9 mouse cellular contexts compared by ENCODE assay signal in the genomic region with DNA sequence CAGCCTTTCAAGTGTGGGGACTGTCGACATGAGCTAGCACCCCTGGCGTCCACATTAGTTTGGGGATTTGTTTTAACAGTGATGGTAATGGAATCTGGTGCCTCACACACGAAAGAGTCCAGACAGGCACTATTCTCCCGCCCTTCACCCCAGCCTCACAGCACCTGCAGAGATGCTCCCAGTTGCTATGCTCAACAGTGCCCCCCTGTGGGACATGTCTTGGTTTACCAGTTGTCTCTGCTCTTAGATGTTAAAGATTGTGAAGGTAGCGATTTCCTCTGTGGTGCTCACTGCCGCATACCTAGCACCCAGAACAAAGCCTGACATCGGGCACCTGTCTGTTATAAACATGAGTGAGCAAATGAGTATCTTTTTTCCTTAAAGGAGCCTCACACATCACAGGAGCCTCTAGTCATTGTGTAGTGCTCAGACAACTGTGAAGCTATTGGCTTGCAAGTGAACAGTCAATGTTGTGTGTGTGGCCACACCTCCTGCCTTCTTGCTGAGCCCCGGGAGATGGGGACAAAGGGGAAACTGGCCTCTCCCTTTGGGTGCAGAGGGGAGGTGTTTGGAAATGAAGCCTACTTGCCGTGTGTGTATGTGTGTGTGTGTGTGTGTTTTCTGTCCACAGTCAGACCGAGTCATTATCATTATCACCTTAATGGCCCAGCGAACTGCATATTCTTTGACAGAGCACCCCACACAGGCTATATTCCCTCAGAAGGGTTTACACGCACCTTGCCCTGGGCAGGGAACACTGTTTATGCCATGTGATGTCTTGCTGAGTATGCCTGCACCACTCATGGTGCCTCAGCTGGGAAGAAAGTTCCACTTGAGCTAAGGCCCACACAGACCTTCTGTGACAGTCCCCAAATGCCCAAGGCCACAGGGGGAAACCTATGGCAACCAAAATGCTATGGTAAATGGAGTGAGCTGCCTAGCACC. TPM values are rescaled to one million over a fixed set of nuclear protein-coding genes. Genes with fewer than 3 reads are reported as not detected.
DNase-seq lines count a peak whose midpoint lies in the region; ATAC-seq and TF ChIP-seq lines count a peak whose summit lies in the region.
"Had no signal": no experiment of that assay in that cellular context is flagged by ENCODE, and none has a peak within 500 bp of the region (broad histone marks: within the 10 kb centered on the region; RNA-seq: fewer than 3 reads in every experiment).

No protein-coding gene starts in this region.

- no peaks in the 10 kb centered on the region for H3K36me3 ChIP-seq in liver, embryonic 12.5 days
- H3K36me3 ChIP-seq in midbrain, postnatal 0 days (ENCODE audit: insufficient read depth, low read length): no peaks in the 10 kb centered on the region
- no peaks in the 10 kb centered on the region for H3K36me3 ChIP-seq in forebrain, embryonic 16.5 days (ENCODE audit: control insufficient read depth, insufficient read depth)
- H3K36me3 ChIP-seq: liver, embryonic 15.5 days had no signal

- 57% methylated on average over 12 of the region's 12 CpGs for WGBS in liver, embryonic 12.5 days (ENCODE audit: insufficient replicate concordance)
- WGBS in midbrain, postnatal 0 days: 71% methylated on average over 12 of the region's 12 CpGs
- WGBS in forebrain, embryonic 16.5 days: 71% methylated on average over 12 of the region's 12 CpGs

- DNase-seq in liver (peak; percentile 57), MEL-GATA-1-ER (ENCODE audit: extremely low read depth, low read depth) (peak; percentile 53)
- DNase-seq in brain, embryonic 14.5 days (ENCODE audit: low read depth): no peak
- no peak for DNase-seq in midbrain, postnatal 0 days (ENCODE audit: low spot score)
- DNase-seq in heart, postnatal 25 days (ENCODE audit: low spot score): no peak

- H3K4me3 ChIP-seq in liver, embryonic 12.5 days: no peak overlapping the region
- H3K4me3 ChIP-seq in midbrain, postnatal 0 days (ENCODE audit: low read depth, low read length): no peak overlapping the region
- H3K4me3 ChIP-seq in forebrain, embryonic 16.5 days (replicated peaks; ENCODE audit: low read length): no peak overlapping the region
- H3K4me3 ChIP-seq: liver, embryonic 15.5 days had no signal

- no peak overlapping the region for H3K27ac ChIP-seq in liver, embryonic 12.5 days
- H3K27ac ChIP-seq in midbrain, postnatal 0 days (ENCODE audit: low read depth, low read length): no peak overlapping the region
- no peak overlapping the region for H3K27ac ChIP-seq in forebrain, embryonic 16.5 days (ENCODE audit: low read length)
- H3K27ac ChIP-seq: liver, embryonic 15.5 days had no signal

- no peaks in the 10 kb centered on the region for H3K9me3 ChIP-seq in liver, embryonic 12.5 days (replicated peaks)
- no peaks in the 10 kb centered on the region for H3K9me3 ChIP-seq in midbrain, postnatal 0 days (ENCODE audit: low read length)
- no peaks in the 10 kb centered on the region for H3K9me3 ChIP-seq in forebrain, embryonic 16.5 days (ENCODE audit: control insufficient read depth, low read length)
- H3K9me3 ChIP-seq: liver, embryonic 15.5 days had no signal

- TF ChIP-seq POLR2A in brain, embryonic 14.5 days (IDR thresholded peaks at IDR 0.05; ENCODE audit: borderline replicate concordance, extremely low read depth, insufficient read depth, insufficient read length, poor library complexity, severe bottlenecking): no peak

- H3K27me3 ChIP-seq in liver, embryonic 12.5 days (replicated peaks): peaks cover 4% of the 10 kb centered on the region; the same call in 1 of the 2 replicates
- H3K27me3 ChIP-seq in midbrain, postnatal 0 days (ENCODE audit: insufficient read depth, low read length): no peaks in the 10 kb centered on the region
- no peaks in the 10 kb centered on the region for H3K27me3 ChIP-seq in forebrain, embryonic 16.5 days (replicated peaks; ENCODE audit: control insufficient read depth, insufficient read depth, low read length)
- H3K27me3 ChIP-seq: liver, embryonic 15.5 days had no signal

- intact Hi-C loops in heart, postnatal 25 days (cut with DNase I): no loop called here

- TF ChIP-seq CTCF in brain, embryonic 14.5 days (IDR thresholded peaks at IDR 0.05; ENCODE audit: borderline replicate concordance, extremely low read depth, insufficient read depth, insufficient read length): peak; percentile 20; the same call in 1 of the 2 replicates
- TF ChIP-seq CTCF in midbrain, postnatal 0 days (IDR thresholded peaks at IDR 0.05): peak; percentile 55

- H3K4me2 ChIP-seq in liver, embryonic 12.5 days: no peak overlapping the region
- no peak overlapping the region for H3K4me2 ChIP-seq in midbrain, postnatal 0 days (ENCODE audit: low read depth, low read length, poor library complexity, severe bottlenecking)
- H3K4me2 ChIP-seq in forebrain, embryonic 16.5 days (ENCODE audit: low read length): no peak overlapping the region
- H3K4me2 ChIP-seq: liver, embryonic 15.5 days had no signal

- no peak for ATAC-seq in liver, embryonic 12.5 days
- no peak for ATAC-seq in midbrain, postnatal 0 days (ENCODE audit: low FRiP score)
- no peak for ATAC-seq in forebrain, embryonic 16.5 days
- no peak for ATAC-seq in granulocyte monocyte progenitor cell, adult 5-6 weeks (replicated peaks; ENCODE audit: poor library complexity, severe bottlenecking)

- no peak overlapping the region for H3K9ac ChIP-seq in liver, embryonic 12.5 days
- H3K9ac ChIP-seq in midbrain, postnatal 0 days (replicated peaks; ENCODE audit: low read length, poor library complexity, severe bottlenecking): no peak overlapping the region
- no peak overlapping the region for H3K9ac ChIP-seq in forebrain, embryonic 16.5 days (replicated peaks; ENCODE audit: low read depth, low read length)
- H3K9ac ChIP-seq: liver, embryonic 15.5 days had no signal

- H3K4me1 ChIP-seq in liver, embryonic 12.5 days: peaks cover 18% of the 10 kb centered on the region
- H3K4me1 ChIP-seq in midbrain, postnatal 0 days (ENCODE audit: insufficient read depth, low read length): no peaks in the 10 kb centered on the region
- H3K4me1 ChIP-seq in forebrain, embryonic 16.5 days (replicated peaks; ENCODE audit: control insufficient read depth, insufficient read depth, low read length): no peaks in the 10 kb centered on the region

RNA-seq across cellular contexts. Expression of a gene that starts 28.8 kb away (rescaled TPM):
- polyA plus RNA-seq in liver, embryonic 12.5 days (2016; fragmentation: Nextera tagmentation; extraction: Ambion mirVana): 0.01 and 0.02 TPM in 2 replicates
- 0.01 TPM in 2 replicates for polyA plus RNA-seq in brain, embryonic 14.5 days (2012; rRNA removed)
- total RNA-seq in midbrain, postnatal 0 days (2014; rRNA removed): under 0.01 and 0.42 TPM in 2 replicates
- 0.16 and 0.17 TPM in 2 replicates for polyA plus RNA-seq in midbrain, postnatal 0 days (2015; fragmentation: Nextera tagmentation; extraction: Ambion mirVana)
- total RNA-seq in heart, postnatal 25 days (2021): not detected
- polyA plus RNA-seq in forebrain, embryonic 16.5 days (2015; fragmentation: Nextera tagmentation; extraction: Ambion mirVana): not detected in 2 replicates
- total RNA-seq in granulocyte monocyte progenitor cell, adult 5-6 weeks (2014; fragmentation: Nextera tagmentation): not detected in 2 replicates
- total RNA-seq in granulocyte monocyte progenitor cell, adult 5-6 weeks (2017): not detected in 2 replicates
- polyA plus RNA-seq: liver, embryonic 15.5 days had no signal

RNA-seq across cellular contexts. Expression of a gene that starts 42.2 kb away (rescaled TPM):
- polyA plus RNA-seq in liver, embryonic 12.5 days (2016; fragmentation: Nextera tagmentation; extraction: Ambion mirVana): 10.3 and 10.8 TPM in 2 replicates
- 0.11 and 0.12 TPM in 2 replicates for polyA plus RNA-seq in brain, embryonic 14.5 days (2012; rRNA removed)
- 0.14 and 0.27 TPM in 2 replicates for total RNA-seq in midbrain, postnatal 0 days (2014; rRNA removed)
- 0.32 and 0.52 TPM in 2 replicates for polyA plus RNA-seq in midbrain, postnatal 0 days (2015; fragmentation: Nextera tagmentation; extraction: Ambion mirVana)
- total RNA-seq in heart, postnatal 25 days (2021): not detected
- polyA plus RNA-seq in forebrain, embryonic 16.5 days (2015; fragmentation: Nextera tagmentation; extraction: Ambion mirVana): 0.11 TPM in 1 of 2 replicates, not detected in the other
- total RNA-seq in granulocyte monocyte progenitor cell, adult 5-6 weeks (2014; fragmentation: Nextera tagmentation): 0.47 and 0.49 TPM in 2 replicates
- total RNA-seq in granulocyte monocyte progenitor cell, adult 5-6 weeks (2017): 1.1 and 2.3 TPM in 2 replicates

Comparison
In these comparisons a context has a peak if more than half of its experiments do, and no peak if none do; other contexts are left out.
1. DNase-seq: peak in liver (single experiment) and MEL-GATA-1-ER (single experiment); none in brain, embryonic 14.5 days (single experiment), midbrain, postnatal 0 days (single experiment) and heart, postnatal 25 days (single experiment).